Mouse (Mus musculus): ENCODE results near the gene Tnfsfm13.

Gene Tnfsfm13

GRCm38 (mm10) chr11:69685526-69686148 is 10.3 kb downstream of the Tnfsfm13 start, which contains the start of gene Tnfsf13:
Gene Tnfsf13 (minus strand): TSS chr11:69685784.
- in situ Hi-C loops (cut with MboI; ENCODE audit: low pct_unique_long_range_greater_than_20kb in 1 of 2, low sequenced_read_pairs in 2 of 2, unreplicated experiment in 1 of 2), result no loop called here

GRCm38 (mm10) chr11:69684936-69685335 is 11.0 kb downstream of the Tnfsfm13 start:
- in situ Hi-C loops (cut with MboI; ENCODE audit: low pct_unique_long_range_greater_than_20kb in 1 of 2, low sequenced_read_pairs in 2 of 2, unreplicated experiment in 1 of 2), result loop anchor here (5.0 kb wide), 1 partner anchor 32 kb away; no protein-coding TSS in a partner anchor

DNA sequence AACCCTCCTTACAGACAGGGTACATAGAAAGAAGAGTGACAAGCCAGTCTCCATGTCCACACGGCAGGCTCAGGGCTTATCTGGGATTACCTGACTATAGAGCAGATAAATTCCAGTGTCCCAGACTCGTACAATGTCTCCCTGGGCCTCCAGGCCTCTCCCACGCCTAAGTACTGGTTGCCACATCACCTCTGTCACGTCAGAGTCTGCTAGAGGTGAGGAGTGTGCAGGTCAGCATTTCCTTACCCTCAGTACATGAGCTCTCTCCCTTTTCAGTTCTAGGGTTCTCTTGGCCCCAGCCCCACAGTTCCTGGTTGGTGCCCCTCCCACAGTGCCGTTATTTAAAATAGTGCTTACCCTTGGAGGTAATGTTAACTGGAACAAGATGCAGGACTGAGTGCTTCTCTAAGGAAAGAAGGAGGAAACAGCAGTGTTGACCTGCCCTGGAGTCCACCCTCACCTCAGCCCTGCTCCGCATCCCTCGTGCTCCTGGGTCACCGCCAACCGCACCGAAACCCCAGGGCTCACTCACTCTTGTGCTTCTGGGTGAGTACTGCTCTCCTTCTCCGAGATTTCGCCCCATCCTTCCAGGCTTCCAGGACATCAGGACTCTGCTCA is 11.7 kb downstream of the Tnfsfm13 start:
- in situ Hi-C loops (cut with MboI; ENCODE audit: low pct_unique_long_range_greater_than_20kb in 1 of 2, low sequenced_read_pairs in 2 of 2, unreplicated experiment in 1 of 2), result loop anchor here (5.0 kb wide), 1 partner anchor 33 kb away; no protein-coding TSS in a partner anchor

GRCm38 (mm10) chr11:69683576-69683975 is 12.3 kb downstream of the Tnfsfm13 start:
- in situ Hi-C loops (cut with MboI; ENCODE audit: low pct_unique_long_range_greater_than_20kb in 1 of 2, low sequenced_read_pairs in 2 of 2, unreplicated experiment in 1 of 2), result loop anchor here (5.0 kb wide), 1 partner anchor 34 kb away; no protein-coding TSS in a partner anchor

- in situ Hi-C loops (cut with MboI; ENCODE audit: low pct_unique_long_range_greater_than_20kb in 1 of 2, low sequenced_read_pairs in 2 of 2, unreplicated experiment in 1 of 2), result loop anchor here (5.0 kb wide), 1 partner anchor 34 kb away; no protein-coding TSS in a partner anchor
Measured at GRCm38 (mm10) chr11:69682840-69683533, 12.9 kb downstream of the Tnfsfm13 start.

GRCm38 (mm10) chr11:69682209-69682839 is 13.6 kb downstream of the Tnfsfm13 start:
- in situ Hi-C loops (cut with MboI; ENCODE audit: low pct_unique_long_range_greater_than_20kb in 1 of 2, low sequenced_read_pairs in 2 of 2, unreplicated experiment in 1 of 2), result loop anchor here (5.0 kb wide), 1 partner anchor 35 kb away; no protein-coding TSS in a partner anchor

GRCm38 (mm10) chr11:69681314-69682208 is 14.3 kb downstream of the Tnfsfm13 start, which contains the start of gene Senp3:
Gene Senp3 (minus strand): TSS chr11:69682084.
- in situ Hi-C loops (cut with MboI; ENCODE audit: low pct_unique_long_range_greater_than_20kb in 1 of 2, low sequenced_read_pairs in 2 of 2, unreplicated experiment in 1 of 2), result loop anchor here (5.0 kb wide), 1 partner anchor 36 kb away; no protein-coding TSS in a partner anchor

- in situ Hi-C loops (cut with MboI; ENCODE audit: low pct_unique_long_range_greater_than_20kb in 1 of 2, low sequenced_read_pairs in 2 of 2, unreplicated experiment in 1 of 2), result loop anchor here (5.0 kb wide), 1 partner anchor 37 kb away; no protein-coding TSS in a partner anchor
Measured at GRCm38 (mm10) chr11:69680136-69680855, 15.6 kb downstream of the Tnfsfm13 start.

DNA sequence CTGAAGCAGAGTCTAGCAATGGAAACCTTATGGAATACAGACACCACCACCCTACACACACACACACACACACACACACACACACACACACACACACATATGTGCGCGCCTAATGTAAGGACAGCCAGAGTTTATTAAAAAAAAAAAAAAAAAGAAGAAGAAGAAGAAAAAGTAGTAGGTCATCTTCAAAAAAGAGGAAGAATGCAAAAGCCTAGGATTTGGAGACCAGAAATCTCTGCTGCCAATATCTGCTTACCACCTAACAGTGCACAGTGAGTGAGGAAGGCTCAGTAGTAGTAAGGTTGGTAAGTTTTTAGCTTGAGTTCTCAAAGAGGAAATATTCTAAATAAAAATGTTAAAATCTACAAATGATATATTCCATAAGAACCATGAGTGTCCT is 16.8 kb downstream of the Tnfsfm13 start:
- in situ Hi-C loops (cut with MboI; ENCODE audit: low pct_unique_long_range_greater_than_20kb in 1 of 2, low sequenced_read_pairs in 2 of 2, unreplicated experiment in 1 of 2), result no loop called here

DNA sequence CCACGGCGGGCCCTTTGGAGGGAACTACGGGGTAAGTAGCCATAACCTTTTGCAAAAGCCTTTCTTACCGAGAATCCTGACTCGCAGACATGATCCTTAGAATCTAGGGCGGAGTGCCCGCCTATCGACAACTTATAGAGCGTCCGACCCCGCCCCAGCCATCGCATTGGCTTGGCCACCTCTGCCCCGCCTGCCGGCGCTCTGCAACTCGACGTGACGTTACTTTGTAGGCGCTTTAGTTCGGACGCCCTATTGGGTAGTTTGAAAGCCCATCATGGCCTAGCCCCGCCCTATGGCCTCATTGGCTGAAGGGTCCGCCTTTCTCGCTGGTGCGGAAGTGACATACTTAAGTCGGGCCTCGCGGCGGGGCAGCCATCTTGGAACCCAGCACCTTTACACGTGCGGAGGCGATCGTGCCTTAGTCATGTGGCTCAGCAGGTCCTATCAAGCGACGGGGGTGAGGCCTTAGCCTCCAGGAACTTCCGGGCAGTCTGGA is 23.6 kb downstream of the Tnfsfm13 start, which contains the start of gene Eif4a1:
Gene Eif4a1, minus strand, starts transcription at position 213 of the 496 bp plus-strand sequence.
- in situ Hi-C loops (cut with MboI; ENCODE audit: low pct_unique_long_range_greater_than_20kb in 1 of 2, low sequenced_read_pairs in 2 of 2, unreplicated experiment in 1 of 2), result no loop called here

GRCm38 (mm10) chr11:69671726-69672124 is 24.2 kb downstream of the Tnfsfm13 start:
- in situ Hi-C loops (cut with MboI; ENCODE audit: low pct_unique_long_range_greater_than_20kb in 1 of 2, low sequenced_read_pairs in 2 of 2, unreplicated experiment in 1 of 2), result no loop called here

DNA sequence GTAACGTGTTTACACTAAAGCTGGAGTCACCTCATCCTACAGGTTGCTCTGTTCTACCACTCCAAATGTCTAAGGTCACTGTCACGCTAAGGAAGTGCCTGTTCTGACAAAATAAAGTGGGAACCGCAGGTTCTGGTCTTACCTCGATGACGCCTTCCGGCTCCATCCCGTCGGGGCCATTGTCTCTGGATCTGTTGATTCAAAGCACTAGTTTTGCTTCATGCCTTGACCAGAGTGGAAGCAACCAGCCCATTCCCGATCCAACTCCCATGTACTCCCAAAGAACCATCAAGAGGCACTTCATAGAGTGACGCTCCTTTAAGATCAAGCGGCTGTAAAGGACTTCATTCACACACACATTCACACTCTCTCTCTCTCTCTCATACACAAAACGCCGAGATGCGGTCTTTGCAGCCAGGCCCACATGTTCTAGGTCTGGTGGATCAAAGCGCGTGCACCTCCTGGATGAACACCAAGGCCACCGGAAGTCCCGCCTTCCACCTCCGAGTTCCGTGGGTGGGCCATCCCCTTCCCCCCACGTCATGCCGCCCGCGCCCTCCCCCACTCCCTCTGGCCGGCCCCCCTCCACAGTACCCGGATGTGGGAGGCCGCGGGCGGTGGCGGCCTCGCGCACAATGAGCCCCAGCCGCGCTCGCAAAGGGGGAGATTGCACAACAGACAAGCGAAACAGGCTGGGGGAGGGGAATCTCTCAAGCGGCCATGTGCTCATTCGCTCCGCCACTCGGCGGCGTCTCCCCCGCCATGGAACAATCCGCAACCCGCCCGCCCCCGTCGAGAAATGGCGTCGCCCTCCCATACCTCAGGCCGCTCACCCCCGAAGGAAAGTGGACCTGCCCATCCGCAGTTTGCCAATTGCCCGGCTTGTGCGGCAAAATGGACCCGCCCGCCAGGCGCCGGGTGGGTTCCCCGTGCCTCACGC is 24.8 kb downstream of the Tnfsfm13 start:
- in situ Hi-C loops (cut with MboI; ENCODE audit: low pct_unique_long_range_greater_than_20kb in 1 of 2, low sequenced_read_pairs in 2 of 2, unreplicated experiment in 1 of 2), result no loop called here

DNA sequence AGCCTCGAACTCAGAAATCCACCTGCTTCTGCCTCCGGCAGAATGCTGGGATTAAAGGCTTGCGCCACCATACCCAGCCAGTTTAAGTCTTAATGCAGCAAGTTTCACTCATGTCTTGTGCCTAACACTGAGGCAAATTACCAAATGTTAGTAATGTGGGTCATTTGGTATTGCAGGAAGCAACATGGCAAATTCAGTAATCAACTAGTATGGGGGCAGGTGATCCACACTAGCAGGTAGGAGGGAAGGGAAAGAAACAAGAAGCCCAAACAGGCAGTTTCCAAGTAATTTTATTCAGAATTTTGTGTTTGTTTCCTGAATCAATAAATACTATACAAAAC is 29.3 kb downstream of the Tnfsfm13 start:
- in situ Hi-C loops (cut with MboI; ENCODE audit: low pct_unique_long_range_greater_than_20kb in 1 of 2, low sequenced_read_pairs in 2 of 2, unreplicated experiment in 1 of 2), result no loop called here

DNA sequence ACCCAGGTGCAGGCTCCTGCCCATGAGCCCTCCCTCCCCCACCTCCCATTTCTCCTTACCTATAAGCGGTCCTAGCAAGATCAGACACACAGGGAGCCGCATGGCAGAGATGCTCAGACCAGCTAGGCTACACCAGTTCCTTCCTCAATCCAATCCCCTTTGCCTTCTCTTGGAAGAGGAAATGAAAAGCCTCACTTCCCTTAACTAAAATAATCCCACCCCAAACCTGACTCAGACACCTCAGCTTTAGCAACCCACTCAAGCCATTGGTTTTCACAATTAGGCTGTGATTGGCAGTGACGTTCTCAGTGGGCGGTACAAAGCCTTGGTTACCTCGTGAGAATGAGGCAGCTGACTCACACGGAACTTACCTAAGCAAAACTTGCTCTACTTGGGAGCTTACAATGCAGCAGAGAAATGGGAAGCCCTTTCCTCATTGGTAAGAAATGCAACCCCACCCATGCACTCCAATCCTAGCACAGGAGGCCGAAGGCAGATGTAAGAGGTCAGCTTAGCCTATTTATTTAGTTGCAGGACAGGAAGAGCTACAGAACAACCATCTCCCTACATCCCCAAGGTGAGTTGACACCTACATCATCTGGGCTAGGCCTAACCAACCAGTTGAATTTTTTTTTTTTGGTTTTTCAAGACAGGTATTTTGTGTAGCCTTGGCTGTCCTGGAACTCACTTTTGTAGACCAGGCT is 29.8 kb downstream of the Tnfsfm13 start, which contains the start of gene Cd68:
Gene Cd68, minus strand, starts transcription at position 193 of the 704 bp plus-strand sequence.
- in situ Hi-C loops (cut with MboI; ENCODE audit: low pct_unique_long_range_greater_than_20kb in 1 of 2, low sequenced_read_pairs in 2 of 2, unreplicated experiment in 1 of 2), result no loop called here

DNA sequence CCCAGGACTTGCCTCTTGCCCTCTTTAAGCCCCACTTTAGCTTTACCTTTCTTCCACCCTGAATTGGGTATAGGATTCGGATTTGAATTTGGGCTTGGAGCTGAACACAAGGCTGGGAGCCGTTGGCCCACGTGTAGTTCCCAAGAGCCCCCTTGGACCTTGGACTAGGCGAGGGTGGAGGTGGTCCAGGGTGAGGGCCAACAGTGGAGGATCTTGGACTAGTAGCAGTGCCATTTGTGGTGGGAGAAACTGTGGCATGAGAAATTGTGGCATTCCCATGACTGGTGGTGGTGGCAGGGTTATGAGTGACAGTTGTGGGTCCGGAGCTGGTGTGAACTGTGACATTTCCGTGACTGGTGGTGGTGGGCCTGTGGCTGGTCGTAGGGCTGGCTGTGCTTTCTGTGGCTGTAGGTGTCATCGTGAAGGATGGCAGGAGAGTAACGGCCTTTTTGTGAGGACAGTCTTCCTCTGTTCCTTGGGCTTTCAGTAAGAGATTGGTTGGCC is 30.4 kb downstream of the Tnfsfm13 start:
- in situ Hi-C loops (cut with MboI; ENCODE audit: low pct_unique_long_range_greater_than_20kb in 1 of 2, low sequenced_read_pairs in 2 of 2, unreplicated experiment in 1 of 2), result no loop called here

Measured in mouse embryonic stem cell (cell line).